Mouse (Mus musculus) heart, adult 2 months (tissue): ENCODE results near the gene Apoh. TPM values are rescaled to one million over a fixed set of nuclear protein-coding genes. Genes with fewer than 3 reads are reported as not detected.

Source experiments
- DNase-seq, 2 experiments: peaks; one replicate each; pipeline ENCODE4 v3.0.0; 2021
- H3K27ac ChIP-seq: fragments of 200-600 bp; 2 replicates; pipeline ENCODE4 v1.8.1; 2022
- H3K27me3 ChIP-seq: fragments of 200-500 bp; 2 replicates; pipeline ENCODE4 v1.6.1; 2012; ENCODE audit warnings: mild to moderate bottlenecking, low read length, inconsistent platforms, mixed read lengths; ENCODE audit not compliant: control insufficient read depth, insufficient read depth
- H3K36me3 ChIP-seq: fragments of 200-500 bp; 2 replicates; pipeline ENCODE4 v1.6.1; 2012; ENCODE audit warnings: low read length, inconsistent platforms; ENCODE audit not compliant: control insufficient read depth, insufficient read depth
- H3K4me1 ChIP-seq: fragments of 200-500 bp; 2 replicates; pipeline ENCODE4 v1.6.1; 2011; ENCODE audit warnings: low read length; ENCODE audit not compliant: control insufficient read depth, insufficient read depth
- H3K4me3 ChIP-seq: fragments of 200-600 bp; 2 replicates; pipeline ENCODE4 v1.8.1; 2022
- H3K79me2 ChIP-seq: fragments of 200-500 bp; replicated peaks from 2 replicates; pipeline ENCODE4 v1.6.1; 2012; ENCODE audit warnings: mild to moderate bottlenecking, inconsistent platforms, low read length, moderate library complexity, mixed read lengths; ENCODE audit not compliant: control insufficient read depth, insufficient read depth
- H3K9ac ChIP-seq: fragments of 200-500 bp; 2 replicates; pipeline ENCODE4 v1.6.1; 2012; ENCODE audit warnings: low read depth, mild to moderate bottlenecking, control low read depth, inconsistent platforms, low read length, mixed read lengths
- CTCF ChIP-seq: fragments of 200-600 bp; IDR thresholded peaks from 2 replicates; pipeline ENCODE4 v1.8.1; 2022; ENCODE audit warnings: antibody characterized with exemption, mild to moderate bottlenecking, moderate library complexity
- EP300 ChIP-seq: fragments of 200-500 bp; IDR thresholded peaks from 2 replicates; pipeline ENCODE4 v1.6.1; 2011; ENCODE audit warnings: low read depth, low read length, control low read depth; ENCODE audit not compliant: insufficient read depth
- POLR2A ChIP-seq: fragments of 200-500 bp; IDR thresholded peaks from 2 replicates; pipeline ENCODE4 v1.6.1; 2011; ENCODE audit warnings: mild to moderate bottlenecking, low read depth, low read length, control low read depth; ENCODE audit not compliant: insufficient read depth
- WGBS: fragments of 180-500 bp; shearing (Covaris S2); methylation state at CpG from one replicate; pipeline ENCODE4 v1.1.7; 2018; 5-methylcytosine and 5-hydroxymethylcytosine counted together
- intact Hi-C: fragments of 180-260 bp; cut with DNase I; formaldehyde crosslinking; loops from one replicate; pipeline ENCODE4 v1.15.1; 2025
- polyA plus RNA-seq: library from polyadenylated mRNA; depleted of rRNA; stranded (reverse); fragments of >200 nt; gene quantifications from 2 replicates; pipeline ENCODE4 v1.2.3, GENCODE M21; 2012
- total RNA-seq, 2 experiments: library from RNA; stranded (reverse); gene quantifications; 2 replicates each; pipeline ENCODE4 v1.2.3; 2021

Apoh gene
- total and polyA plus RNA-seq, 3 experiments = 0.35 TPM; not detected in 2

DNA sequence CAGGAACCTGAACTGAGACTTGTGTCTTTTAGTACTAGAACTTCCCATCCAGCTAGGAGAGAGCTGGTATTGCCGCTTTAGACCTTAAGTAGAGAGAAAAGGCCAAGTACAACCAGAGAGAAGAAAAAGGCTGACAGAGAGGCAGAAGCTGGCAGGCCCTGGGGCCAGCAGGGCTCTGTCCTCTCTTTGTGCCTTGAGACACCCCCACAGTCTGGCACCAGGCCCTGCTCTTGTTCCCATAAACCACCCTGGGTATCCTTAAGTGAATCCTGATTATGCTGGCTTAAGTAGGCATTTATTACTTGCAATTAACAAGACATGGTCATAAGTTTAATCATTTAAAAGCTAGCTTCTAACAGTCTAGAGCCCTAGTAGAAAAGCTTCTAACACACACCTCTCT lies 42.7 kb upstream of the Apoh start:
- no peak for DNase-seq
- H3K9ac ChIP-seq = no peak overlapping the region
- no peaks in the 10 kb centered on the region for H3K36me3 ChIP-seq
- no peak overlapping the region for H3K4me3 ChIP-seq
- whole genome bisulfite sequencing = 83% methylated on average over 1 of the region's 1 CpGs
- no peaks in the 10 kb centered on the region for H3K27me3 ChIP-seq
- peaks cover 6% of the 10 kb centered on the region for H3K4me1 ChIP-seq
- no peak overlapping the region for H3K27ac ChIP-seq
- no peak for TF ChIP-seq EP300
- TF ChIP-seq POLR2A = no peak
- TF ChIP-seq CTCF = no peak
- H3K79me2 ChIP-seq = no peaks in the 10 kb centered on the region
- intact Hi-C loops = no loop called here

DNA sequence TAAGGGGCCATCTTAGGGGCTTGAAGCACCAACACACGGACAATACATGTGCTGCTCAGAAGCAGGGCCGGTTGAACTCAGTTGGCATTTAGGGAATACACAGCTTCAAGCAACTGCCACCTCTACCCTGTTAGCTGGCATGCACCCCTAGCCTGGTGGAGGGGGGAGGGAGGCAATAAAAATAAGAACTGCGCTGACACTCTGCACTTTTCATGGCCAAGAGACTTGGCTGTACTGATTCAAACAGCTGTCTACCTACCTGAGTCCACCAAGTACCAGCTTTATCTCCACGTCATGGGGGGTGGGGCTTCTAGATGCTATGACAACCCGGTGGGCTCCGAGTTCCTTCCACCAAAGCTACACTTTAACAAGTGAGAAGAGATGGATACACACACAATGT lies 42.1 kb upstream of the Apoh start:
- no peaks in the 10 kb centered on the region for H3K27me3 ChIP-seq
- H3K9ac ChIP-seq = no peak overlapping the region; the same call in 1 of the 2 replicates
- H3K4me1 ChIP-seq = peaks cover 6% of the 10 kb centered on the region
- WGBS = 75% methylated on average over 6 of the region's 6 CpGs
- no peak for DNase-seq
- H3K27ac ChIP-seq = no peak overlapping the region
- intact Hi-C loops = no loop called here
- TF ChIP-seq EP300 = no peak
- no peak for TF ChIP-seq CTCF
- TF ChIP-seq POLR2A = no peak
- no peak overlapping the region for H3K4me3 ChIP-seq
- H3K36me3 ChIP-seq = no peaks in the 10 kb centered on the region
- H3K79me2 ChIP-seq = no peaks in the 10 kb centered on the region

DNA sequence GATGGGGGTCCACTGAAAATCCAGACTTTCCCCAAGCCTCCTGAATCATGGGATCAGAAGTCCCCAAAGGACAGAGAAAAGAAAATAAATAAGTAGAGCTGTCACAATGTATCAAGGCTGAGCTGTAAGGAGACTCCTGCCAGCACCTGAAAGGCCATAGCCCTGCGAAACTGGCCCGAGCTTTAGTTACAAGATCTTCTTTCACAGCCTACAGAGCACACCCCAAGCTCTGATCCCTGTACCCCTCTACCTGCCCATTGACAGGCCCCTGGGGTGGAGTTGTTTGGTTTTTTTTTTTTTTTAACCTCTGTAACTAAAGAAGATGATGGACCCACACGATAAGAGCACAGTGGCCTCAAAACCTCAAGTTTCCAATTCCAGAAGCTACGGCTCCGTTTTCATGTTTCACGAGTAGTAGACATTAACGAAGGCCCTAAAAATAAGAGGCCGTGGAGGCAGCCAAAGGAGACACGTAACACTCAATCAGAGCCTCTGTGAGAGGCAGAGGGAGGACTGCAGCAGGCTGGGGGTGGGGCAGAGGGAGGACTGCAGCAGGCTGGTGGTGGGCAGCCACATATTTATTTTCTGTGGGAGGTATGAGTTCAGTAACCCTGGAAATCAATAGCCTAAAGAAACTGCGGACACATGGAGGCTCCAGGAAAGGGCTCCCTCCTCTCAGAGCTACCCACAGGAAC lies 41.2 kb upstream of the Apoh start:
- Histone ChIP-seq H3K79me2 (no peaks in the 10 kb centered on the region), H3K27ac (no peak overlapping the region), H3K36me3 (no peaks in the 10 kb centered on the region), H3K27me3 (no peaks in the 10 kb centered on the region), H3K4me1 (peaks cover 6% of the 10 kb centered on the region), H3K4me3 (no peak overlapping the region), H3K9ac (no peak overlapping the region)
- WGBS = 85% methylated on average over 10 of the region's 10 CpGs
- intact Hi-C loops = no loop called here
- no peak for DNase-seq
- TF ChIP-seq POLR2A (no peak), EP300 (no peak), CTCF (no peak)

DNA sequence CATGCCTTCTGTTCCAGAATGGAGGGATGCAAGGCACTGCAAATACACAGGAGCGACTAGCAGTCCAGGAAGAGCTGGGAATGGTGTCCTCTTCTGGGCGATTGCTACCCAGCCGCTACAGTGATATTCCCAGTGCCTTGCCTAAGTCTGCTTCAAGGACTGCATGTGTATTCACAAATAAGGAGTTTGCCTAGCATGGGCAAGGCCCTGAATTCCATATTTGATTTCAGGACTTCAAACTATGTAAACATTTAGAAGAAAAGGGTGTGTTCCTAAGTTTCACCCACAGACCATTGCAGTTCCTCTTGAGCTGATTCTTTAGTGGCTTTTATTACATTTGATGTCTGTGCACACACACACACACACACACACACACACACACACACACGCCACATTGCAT lies 39.4 kb upstream of the Apoh start:
- Histone ChIP-seq H3K79me2 (no peaks in the 10 kb centered on the region), H3K27me3 (no peaks in the 10 kb centered on the region), H3K27ac (no peak overlapping the region), H3K9ac (no peak overlapping the region), H3K4me1 (peaks cover 6% of the 10 kb centered on the region), H3K4me3 (no peak overlapping the region), H3K36me3 (no peaks in the 10 kb centered on the region)
- 93% methylated on average over 4 of the region's 4 CpGs for WGBS
- intact Hi-C loops = no loop called here
- TF ChIP-seq CTCF (no peak), EP300 (no peak), POLR2A (no peak)
- DNase-seq = no peak

DNA sequence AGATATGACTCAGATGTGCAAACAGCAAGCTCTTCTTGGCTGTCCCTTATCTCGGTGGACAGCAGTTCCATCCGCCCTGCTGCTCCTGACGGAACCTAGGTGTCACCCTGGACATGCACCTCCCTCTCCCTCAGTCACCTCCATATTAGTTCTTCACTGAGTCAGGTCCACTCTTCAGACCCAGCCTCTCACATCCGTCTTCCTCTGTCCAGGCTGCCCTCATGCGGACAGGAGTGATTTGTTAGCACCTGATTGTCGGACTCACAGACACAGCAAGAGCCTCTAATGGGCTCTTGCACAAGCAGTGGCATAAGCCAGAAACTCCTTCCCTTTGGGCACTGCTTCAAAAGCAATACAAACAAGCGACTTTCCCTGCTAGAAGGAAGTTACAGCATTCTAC lies 35.9 kb upstream of the Apoh start:
- H3K9ac ChIP-seq = no peak overlapping the region
- no peaks in the 10 kb centered on the region for H3K27me3 ChIP-seq
- TF ChIP-seq CTCF (no peak), POLR2A (no peak), EP300 (0 out of 2 replicates have a peak, but pooled peaks have one; percentile 16)
- no peak overlapping the region for H3K27ac ChIP-seq
- intact Hi-C loops = no loop called here
- no peaks in the 10 kb centered on the region; the same call in 1 of the 2 replicates for H3K79me2 ChIP-seq
- no peaks in the 10 kb centered on the region for H3K4me1 ChIP-seq
- H3K4me3 ChIP-seq = no peak overlapping the region
- no peak for DNase-seq
- WGBS = 58% methylated on average over 7 of the region's 7 CpGs
- no peaks in the 10 kb centered on the region for H3K36me3 ChIP-seq

DNA sequence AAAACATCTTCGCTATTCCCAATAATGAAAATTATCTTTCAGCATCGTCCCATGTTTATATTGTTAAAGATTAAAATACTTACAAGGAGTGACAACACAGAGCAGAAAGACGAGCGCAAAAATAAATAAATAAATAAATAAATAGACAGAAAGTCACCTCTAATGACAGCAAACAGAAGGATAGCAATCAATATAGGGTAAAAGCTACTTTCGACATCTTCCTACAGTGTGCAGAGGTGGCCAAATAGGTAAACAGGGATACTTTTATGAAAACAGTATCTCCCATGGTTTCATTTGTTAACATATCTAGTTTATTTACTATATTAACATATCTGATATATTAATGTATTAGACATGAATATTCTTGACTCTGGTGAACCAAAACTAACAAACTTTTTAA lies 34.9 kb upstream of the Apoh start:
- Histone ChIP-seq H3K27me3 (no peaks in the 10 kb centered on the region), H3K36me3 (no peaks in the 10 kb centered on the region), H3K4me3 (no peak overlapping the region), H3K27ac (no peak overlapping the region), H3K79me2 (no peaks in the 10 kb centered on the region; the same call in 1 of the 2 replicates), H3K4me1 (peaks cover 2% of the 10 kb centered on the region; the same call in 1 of the 2 replicates), H3K9ac (no peak overlapping the region)
- TF ChIP-seq CTCF = no peak
- no peak for TF ChIP-seq EP300
- no peak for TF ChIP-seq POLR2A
- no peak for DNase-seq
- intact Hi-C loops = no loop called here
- WGBS = 96% methylated on average over 5 of the region's 5 CpGs
